Mouse (Mus musculus) c-Kit-negative CD71-positive TER-119-positive erythroid progenitor cells, embryonic 14.5 days (primary cell): ENCODE results near the gene Gck.
"Not testable (repeated sequence)": the region's sequence is repeated elsewhere in the genome, so short reads cannot be mapped to it uniquely, and the experiment has no call there.

ENCODE experiments used
- DNase-seq: peaks from one replicate; pipeline ENCODE4 v3.0.0-alpha.2; 2013; ENCODE audit warnings: low read depth, low spot score

Gck gene

DNA sequence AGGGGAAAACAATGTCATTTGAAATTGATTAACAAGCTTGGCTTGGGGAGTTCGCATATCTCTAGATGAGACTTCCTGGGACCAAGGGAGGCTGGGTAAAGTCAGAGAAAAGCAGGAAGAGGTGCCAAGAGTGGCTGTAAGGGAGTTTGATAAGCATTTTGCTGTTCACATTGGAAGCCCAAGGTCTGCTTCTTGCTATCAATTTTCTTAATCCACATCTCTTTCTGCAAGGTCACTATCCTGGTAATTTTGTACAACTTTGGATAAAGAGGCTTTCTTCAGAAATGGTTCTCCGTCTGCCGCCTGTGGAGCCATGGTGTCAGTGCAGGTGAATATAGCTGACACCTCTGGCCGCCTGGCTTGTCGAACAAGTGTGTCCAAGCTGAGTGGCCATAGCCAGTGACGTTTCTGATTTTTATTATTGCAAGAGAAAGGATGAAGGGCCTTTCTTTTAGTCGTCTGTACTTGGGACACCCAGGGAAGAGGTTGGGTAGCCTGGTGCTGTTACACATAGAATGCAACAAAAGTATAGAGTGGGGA is 5.2 kb upstream of the Gck start:
- DNase-seq, result no peak

DNA sequence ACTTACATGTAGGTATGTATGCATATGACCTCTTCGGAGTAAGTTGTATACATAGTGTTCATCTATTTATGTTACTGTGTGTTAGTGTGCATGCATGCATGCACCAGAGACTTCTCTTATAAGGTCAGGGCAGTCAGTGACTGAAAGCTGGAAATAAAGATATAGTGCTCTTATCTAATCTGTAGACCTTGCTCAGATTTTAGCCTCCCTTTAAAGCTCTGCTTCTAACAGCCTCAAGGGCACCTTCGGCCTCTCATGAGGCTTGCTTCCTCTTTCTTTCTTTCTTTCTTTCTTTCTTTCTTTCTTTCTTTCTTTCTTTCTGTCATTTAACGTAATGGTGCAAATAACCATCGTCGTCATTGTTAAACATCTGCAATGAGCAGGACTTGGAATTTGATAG is 4.6 kb upstream of the Gck start:
- no peak for DNase-seq

GRCm38 (mm10) chr11:5953130-5953765 is 3.4 kb upstream of the Gck start:
- peak; percentile 24 for DNase-seq

- no peak for DNase-seq
Measured at GRCm38 (mm10) chr11:5952501-5952900, 2.6 kb upstream of the Gck start.

- no peak for DNase-seq
Measured at GRCm38 (mm10) chr11:5948546-5949250, 1.2 kb downstream of the Gck start.

- DNase-seq, result no peak
Measured at GRCm38 (mm10) chr11:5947796-5948195, 2.1 kb downstream of the Gck start.

GRCm38 (mm10) chr11:5945096-5945495 is 4.8 kb downstream of the Gck start:
- no peak for DNase-seq

DNA sequence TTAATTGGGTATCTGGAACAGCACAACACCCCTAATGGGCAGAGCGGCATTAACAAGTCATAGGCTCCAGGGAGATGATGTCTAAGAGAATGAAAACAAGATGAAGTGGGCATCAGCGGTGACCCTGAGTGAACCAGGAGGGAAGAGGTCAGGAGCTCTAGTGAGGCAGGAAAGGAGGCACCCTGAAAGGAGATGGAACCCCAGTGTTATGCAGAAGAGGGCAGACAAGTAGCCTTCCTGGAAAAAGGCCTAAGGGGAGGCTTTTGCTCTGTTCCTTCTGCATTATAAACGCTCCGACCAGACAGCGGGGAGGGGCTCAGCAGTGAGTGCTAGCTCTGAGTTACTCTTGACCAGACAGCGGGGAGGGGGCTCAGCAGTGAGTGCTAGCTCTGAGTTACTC is 6.9 kb downstream of the Gck start:
- DNase-seq, result no peak

DNA sequence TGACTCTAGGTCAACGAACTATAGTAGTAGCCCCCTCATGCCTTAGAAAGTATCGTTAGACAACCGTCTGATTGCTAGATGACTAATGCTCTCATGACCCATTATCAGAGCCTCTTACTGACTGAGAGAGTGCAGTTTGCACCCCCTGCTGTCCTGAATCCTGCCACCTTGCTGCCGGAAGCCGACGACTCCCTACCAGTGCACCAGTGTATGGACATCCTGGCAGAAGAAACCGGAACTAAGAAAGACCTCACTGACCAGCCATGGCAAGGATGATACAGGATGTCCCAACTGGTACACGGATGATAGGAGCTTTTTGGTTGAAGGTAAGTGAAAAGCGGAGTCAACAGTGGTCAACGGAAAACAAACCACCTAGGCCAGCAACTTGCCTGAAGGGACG is 15.3 kb downstream of the Gck start:
- DNase-seq, result not testable (repeated sequence)

DNA sequence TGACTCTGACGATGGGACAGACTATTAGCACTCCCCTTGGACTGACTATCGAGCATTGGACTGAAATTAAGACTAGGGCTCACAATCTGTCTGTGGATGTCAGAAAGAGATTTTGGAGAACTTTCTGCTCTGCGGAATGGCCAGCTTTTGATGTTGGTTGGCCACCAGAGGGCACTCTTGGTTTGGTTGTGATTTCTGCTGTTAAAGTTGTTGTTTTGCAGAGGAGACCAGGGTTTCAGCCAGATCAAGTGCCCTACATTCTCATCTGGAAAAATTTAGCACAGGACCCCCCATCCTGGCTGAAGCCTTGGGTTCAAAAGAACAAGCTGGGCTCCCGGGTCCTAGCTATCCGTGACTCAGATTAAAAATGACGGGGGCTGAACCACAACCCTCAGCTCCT is 17.9 kb downstream of the Gck start:
- not testable (repeated sequence) for DNase-seq

- no peak for DNase-seq
Measured at GRCm38 (mm10) chr11:5930578-5930977, 19.3 kb downstream of the Gck start.

DNA sequence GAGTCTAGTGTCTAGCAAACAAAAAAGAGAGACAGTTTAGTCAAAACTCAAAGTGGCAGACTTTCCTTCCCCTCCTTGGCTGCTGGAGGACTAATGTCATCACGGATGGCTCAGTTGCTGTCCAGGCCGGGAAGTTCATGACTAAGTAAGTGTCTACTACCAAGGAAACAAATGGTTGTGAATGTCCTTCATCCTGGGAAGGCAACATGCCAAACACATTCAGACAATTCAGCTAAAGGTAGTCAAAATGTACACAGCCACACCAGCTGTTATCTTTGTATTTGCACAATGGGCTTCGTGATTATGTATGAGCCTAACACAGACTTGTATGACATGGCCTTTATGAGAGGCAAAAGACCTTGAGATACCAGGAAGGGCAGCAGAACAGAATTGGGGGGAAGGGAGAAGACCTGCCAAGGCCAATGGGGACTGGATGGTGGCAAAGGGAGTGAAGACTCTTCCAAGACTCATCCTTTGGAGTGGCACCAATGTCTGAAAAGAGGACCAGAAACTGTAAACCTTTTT is 23.1 kb downstream of the Gck start:
- DNase-seq, result no peak

DNA sequence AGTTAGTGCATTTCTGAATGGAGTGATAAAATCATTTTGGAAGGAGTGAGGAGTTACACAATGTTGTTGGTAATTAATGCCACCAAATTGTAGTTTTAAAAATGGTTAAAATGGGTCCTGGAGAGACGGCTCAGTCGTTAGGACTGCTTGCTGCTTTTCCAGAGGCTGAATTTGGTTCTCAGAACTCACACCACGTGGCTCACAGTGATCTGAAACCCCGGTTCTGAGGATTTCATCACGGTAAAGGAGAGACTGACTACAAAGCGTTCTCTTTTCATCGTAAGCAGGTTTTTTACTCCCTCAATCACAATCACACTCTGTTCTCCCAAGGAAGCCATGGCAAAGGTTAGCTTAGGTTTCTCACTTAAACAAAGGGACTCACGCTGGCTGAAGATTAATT is 25.2 kb downstream of the Gck start:
- no peak for DNase-seq

DNA sequence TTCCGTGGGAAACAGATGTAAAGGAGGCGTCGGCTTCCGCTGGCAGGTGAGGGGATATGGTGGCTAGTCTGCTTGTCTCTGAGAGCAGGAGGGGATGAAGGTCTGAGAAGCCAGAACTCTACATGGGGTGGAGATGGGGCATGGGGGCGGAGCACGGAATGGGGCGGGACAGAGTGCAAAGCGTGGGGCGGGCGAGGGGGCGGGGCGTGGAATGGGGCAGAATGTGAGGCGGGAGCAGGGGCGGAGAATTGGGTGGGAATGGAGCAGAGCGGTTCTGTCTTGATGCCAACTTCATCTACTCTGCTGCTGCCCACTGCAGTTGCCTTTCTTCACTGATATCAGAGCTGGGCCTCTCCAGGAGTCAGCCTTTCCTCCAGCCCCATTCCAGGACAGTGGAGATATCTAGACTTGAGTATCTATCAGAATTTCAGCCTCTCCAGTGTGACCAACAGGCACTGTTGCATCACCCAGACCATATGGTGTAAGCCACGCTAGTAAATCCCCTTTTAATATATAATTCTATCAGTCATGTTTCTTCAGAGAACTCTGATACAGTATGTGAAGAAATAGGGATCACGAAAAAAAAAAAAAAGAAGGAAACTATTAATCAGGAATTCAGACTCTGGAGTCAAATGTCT is 29.4 kb downstream of the Gck start:
- DNase-seq, result no peak

- DNase-seq, result no peak
Measured at GRCm38 (mm10) chr11:5919606-5920005, 30.3 kb downstream of the Gck start.

GRCm38 (mm10) chr11:5918111-5918510 is 31.8 kb downstream of the Gck start:
- DNase-seq, result no peak

DNA sequence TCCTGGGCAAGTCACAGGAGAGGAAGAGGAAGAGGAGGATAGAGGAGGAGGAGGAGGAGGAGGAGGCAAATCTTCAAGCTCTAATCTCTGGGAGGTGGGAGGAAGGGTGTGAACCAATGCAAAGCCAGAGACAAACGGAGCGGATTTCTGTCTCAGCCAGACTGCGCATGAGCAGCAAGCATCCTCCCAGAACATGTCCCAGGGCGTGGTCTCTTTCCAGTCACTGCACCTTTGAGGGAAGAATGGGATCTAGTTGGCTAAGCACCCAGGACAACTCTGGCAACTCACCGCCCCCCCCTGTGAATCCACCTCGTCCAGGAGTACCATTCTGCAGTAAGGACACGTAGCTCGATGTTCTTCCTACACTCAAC is 33.7 kb downstream of the Gck start:
- DNase-seq, result no peak

- DNase-seq, result no peak
Measured at GRCm38 (mm10) chr11:5915429-5916177, 34.3 kb downstream of the Gck start.

- DNase-seq, result no peak
Measured at GRCm38 (mm10) chr11:5914940-5915339, 34.9 kb downstream of the Gck start.

DNA sequence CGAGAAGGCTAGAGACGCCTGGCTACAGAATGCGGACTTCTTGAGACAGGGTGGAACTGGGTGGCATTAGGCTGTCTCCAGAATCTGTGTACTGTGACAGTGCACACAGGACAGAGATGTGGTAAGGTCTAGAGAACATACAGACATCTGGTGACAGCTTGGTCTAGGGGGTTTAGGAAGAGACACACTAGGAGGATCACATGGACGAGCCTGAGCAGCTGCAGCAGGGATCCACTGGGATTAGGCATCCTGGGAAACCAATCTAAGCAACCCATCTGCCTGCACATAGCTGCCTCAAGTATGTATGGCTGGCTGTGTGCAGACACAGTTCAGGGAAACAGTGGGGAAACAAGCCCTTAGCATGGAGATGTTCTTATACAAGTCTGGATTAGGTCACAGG is 35.9 kb downstream of the Gck start:
- DNase-seq, result no peak

- DNase-seq, result no peak
Measured at GRCm38 (mm10) chr11:5913256-5913655, 36.6 kb downstream of the Gck start.

DNA sequence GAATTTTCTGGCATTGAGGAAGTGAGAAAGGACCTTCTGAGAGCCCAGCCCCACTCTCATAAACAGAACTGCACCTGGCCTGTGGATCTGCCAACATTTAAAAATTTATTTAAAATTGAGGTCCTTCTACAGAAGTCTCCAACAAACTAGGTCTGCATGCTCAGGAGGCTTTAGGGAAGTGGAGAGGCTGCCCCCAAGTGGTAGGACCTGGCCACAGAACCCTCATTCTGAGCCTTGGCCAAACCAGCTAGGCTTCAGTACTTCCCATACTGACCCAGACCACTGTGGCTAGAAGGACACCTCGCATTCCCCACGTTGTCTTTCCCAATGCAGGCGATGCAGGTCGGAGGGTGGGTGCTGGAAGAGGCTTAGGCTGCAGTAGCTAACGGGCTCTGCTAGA is 37.2 kb downstream of the Gck start:
- no peak for DNase-seq
